Mouse (Mus musculus) forebrain, embryonic 15.5 days (tissue): Measurements from ENCODE around the gene Ccl5. TPM values are rescaled to one million over a fixed set of nuclear protein-coding genes. Genes with fewer than 3 reads are reported as not detected.

Experiments
- ATAC-seq: fragments of 200-750 bp; cut with Nextera tagmentation; replicated peaks from 2 replicates; pipeline ENCODE4 v1.8.0; 2017; ENCODE audit warnings: mild to moderate bottlenecking, moderate TSS enrichment, moderate library complexity
- H3K27ac ChIP-seq: fragments of 300-500 bp; sonication (generic); replicated peaks from 2 replicates; pipeline ENCODE4 v1.5.1; 2015; ENCODE audit warnings: mild to moderate bottlenecking, inconsistent platforms
- H3K27me3 ChIP-seq: fragments of 300-500 bp; sonication (generic); 2 replicates; pipeline ENCODE4 v1.6.1; 2015; ENCODE audit warnings: inconsistent platforms
- H3K36me3 ChIP-seq: fragments of 300-500 bp; sonication (generic); 2 replicates; pipeline ENCODE4 v1.6.1; 2015; ENCODE audit warnings: mild to moderate bottlenecking, inconsistent platforms
- H3K4me1 ChIP-seq: fragments of 300-500 bp; sonication (generic); 2 replicates; pipeline ENCODE4 v1.6.1; 2015; ENCODE audit warnings: inconsistent platforms
- H3K4me2 ChIP-seq: fragments of 300-500 bp; sonication (generic); replicated peaks from 2 replicates; pipeline ENCODE4 v1.6.1; 2015; ENCODE audit warnings: mild to moderate bottlenecking, inconsistent platforms
- H3K4me3 ChIP-seq: fragments of 300-500 bp; sonication (generic); 2 replicates; pipeline ENCODE4 v1.5.1; 2015; ENCODE audit warnings: mild to moderate bottlenecking, inconsistent platforms
- H3K9ac ChIP-seq: fragments of 300-500 bp; sonication (generic); replicated peaks from 2 replicates; pipeline ENCODE4 v1.6.1; 2015; ENCODE audit warnings: mild to moderate bottlenecking, inconsistent platforms
- H3K9me3 ChIP-seq: fragments of 300-500 bp; sonication (generic); 2 replicates; pipeline ENCODE4 v1.6.1; 2016; ENCODE audit warnings: inconsistent platforms
- WGBS: fragments of 180-500 bp; shearing (Covaris S2); methylation state at CpG from one replicate; pipeline ENCODE4 v1.1.7; 2015; ENCODE audit warnings: mixed read lengths; 5-methylcytosine and 5-hydroxymethylcytosine counted together
- polyA plus RNA-seq: library from polyadenylated mRNA; unstranded; fragments of >200 nt; fragmentation: Nextera tagmentation; extraction: Ambion mirVana; gene quantifications from 2 replicates; pipeline ENCODE4 v1.2.1, GENCODE M21; 2015

Ccl5 gene
- not detected in 2 replicates for polyA plus RNA-seq

- 86% methylated on average over 5 of the region's 5 CpGs for WGBS
- Histone ChIP-seq H3K9me3 (no peaks in the 10 kb centered on the region), H3K4me2 (no peak within 1 kb of the TSS), H3K27ac (no peak within 1 kb of the TSS), H3K4me1 (peaks cover 12% of the 10 kb centered on the region), H3K4me3 (no peak within 1 kb of the TSS), H3K27me3 (no peaks in the 10 kb centered on the region), H3K36me3 (no peaks in the 10 kb centered on the region), H3K9ac (no peak within 1 kb of the TSS)
- no peak for ATAC-seq
Measured at GRCm38 (mm10) chr11:83530360-83530759, at the start of gene Ccl5. Ccl5 (minus strand) TSS chr11:83530518.

- Histone ChIP-seq H3K9ac (no peak overlapping the region), H3K4me3 (no peak overlapping the region), H3K4me2 (no peak overlapping the region), H3K27ac (no peak overlapping the region), H3K4me1 (no peaks in the 10 kb centered on the region), H3K36me3 (no peaks in the 10 kb centered on the region), H3K27me3 (no peaks in the 10 kb centered on the region), H3K9me3 (no peaks in the 10 kb centered on the region)
- WGBS, result 82% methylated on average over 3 of the region's 3 CpGs
- ATAC-seq, result no peak
Measured at GRCm38 (mm10) chr11:83578999-83579398, 48.7 kb upstream of the Ccl5 start.

- H3K27ac ChIP-seq, result no peak within 1 kb of the TSS
- H3K27me3 ChIP-seq, result no peaks in the 10 kb centered on the region
- no peak within 1 kb of the TSS for H3K9ac ChIP-seq
- 56% methylated on average over 2 of the region's 2 CpGs for WGBS
- no peak for ATAC-seq
- no peaks in the 10 kb centered on the region for H3K9me3 ChIP-seq
- no peak within 1 kb of the TSS for H3K4me3 ChIP-seq
- no peaks in the 10 kb centered on the region for H3K4me1 ChIP-seq
- no peaks in the 10 kb centered on the region for H3K36me3 ChIP-seq
- no peak within 1 kb of the TSS for H3K4me2 ChIP-seq
Measured at GRCm38 (mm10) chr11:83578186-83578760, 48.0 kb upstream of the Ccl5 start, which contains the start of gene Ccl9. Ccl9 (minus strand) TSS chr11:83578636.

- Histone ChIP-seq H3K9ac (no peak overlapping the region), H3K9me3 (no peaks in the 10 kb centered on the region), H3K27me3 (no peaks in the 10 kb centered on the region), H3K4me3 (no peak overlapping the region), H3K4me1 (no peaks in the 10 kb centered on the region), H3K4me2 (no peak overlapping the region), H3K36me3 (no peaks in the 10 kb centered on the region), H3K27ac (no peak overlapping the region)
- 87% methylated on average over 4 of the region's 4 CpGs for WGBS
- no peak for ATAC-seq
Measured at GRCm38 (mm10) chr11:83576927-83577555, 46.7 kb upstream of the Ccl5 start.

GRCm38 (mm10) chr11:83572834-83573233 is 42.5 kb upstream of the Ccl5 start:
- no peak for ATAC-seq
- H3K4me2 ChIP-seq, result no peak overlapping the region
- H3K4me1 ChIP-seq, result no peaks in the 10 kb centered on the region
- no peak overlapping the region for H3K27ac ChIP-seq
- H3K9ac ChIP-seq, result no peak overlapping the region
- no peaks in the 10 kb centered on the region for H3K27me3 ChIP-seq
- H3K4me3 ChIP-seq, result no peak overlapping the region
- 74% methylated on average over 9 of the region's 9 CpGs for WGBS
- no peaks in the 10 kb centered on the region for H3K9me3 ChIP-seq
- no peaks in the 10 kb centered on the region for H3K36me3 ChIP-seq

- H3K9ac ChIP-seq, result no peak overlapping the region
- no peak overlapping the region for H3K4me3 ChIP-seq
- no peak overlapping the region for H3K4me2 ChIP-seq
- no peaks in the 10 kb centered on the region for H3K27me3 ChIP-seq
- H3K36me3 ChIP-seq, result no peaks in the 10 kb centered on the region
- 91% methylated on average over 8 of the region's 8 CpGs for WGBS
- no peaks in the 10 kb centered on the region for H3K4me1 ChIP-seq
- ATAC-seq, result no peak
- no peaks in the 10 kb centered on the region for H3K9me3 ChIP-seq
- H3K27ac ChIP-seq, result no peak overlapping the region
Measured at GRCm38 (mm10) chr11:83572223-83572622, 41.9 kb upstream of the Ccl5 start.

GRCm38 (mm10) chr11:83570189-83570588 is 39.9 kb upstream of the Ccl5 start:
- Histone ChIP-seq H3K27ac (no peak overlapping the region), H3K9me3 (no peaks in the 10 kb centered on the region), H3K4me3 (no peak overlapping the region), H3K9ac (no peak overlapping the region), H3K4me1 (no peaks in the 10 kb centered on the region), H3K36me3 (no peaks in the 10 kb centered on the region), H3K4me2 (no peak overlapping the region), H3K27me3 (no peaks in the 10 kb centered on the region)
- 88% methylated on average over 2 of the region's 2 CpGs for WGBS
- ATAC-seq, result no peak

GRCm38 (mm10) chr11:83569249-83569648 is 38.9 kb upstream of the Ccl5 start:
- no peaks in the 10 kb centered on the region for H3K36me3 ChIP-seq
- no peaks in the 10 kb centered on the region for H3K9me3 ChIP-seq
- H3K4me2 ChIP-seq, result no peak overlapping the region
- no peak for ATAC-seq
- 98% methylated on average over 7 of the region's 7 CpGs for WGBS
- H3K9ac ChIP-seq, result no peak overlapping the region
- no peak overlapping the region for H3K27ac ChIP-seq
- no peaks in the 10 kb centered on the region for H3K4me1 ChIP-seq
- no peaks in the 10 kb centered on the region for H3K27me3 ChIP-seq
- H3K4me3 ChIP-seq, result no peak overlapping the region

GRCm38 (mm10) chr11:83568786-83569185 is 38.5 kb upstream of the Ccl5 start:
- Histone ChIP-seq H3K36me3 (no peaks in the 10 kb centered on the region), H3K9me3 (no peaks in the 10 kb centered on the region), H3K27ac (no peak overlapping the region), H3K9ac (no peak overlapping the region), H3K4me2 (no peak overlapping the region), H3K4me3 (no peak overlapping the region), H3K27me3 (no peaks in the 10 kb centered on the region), H3K4me1 (no peaks in the 10 kb centered on the region)
- no peak for ATAC-seq
- WGBS, result 89% methylated on average over 3 of the region's 3 CpGs

- H3K4me2 ChIP-seq, result no peak overlapping the region
- no peaks in the 10 kb centered on the region for H3K27me3 ChIP-seq
- no peak overlapping the region for H3K4me3 ChIP-seq
- no peak overlapping the region for H3K9ac ChIP-seq
- no peaks in the 10 kb centered on the region for H3K36me3 ChIP-seq
- no peak overlapping the region for H3K27ac ChIP-seq
- ATAC-seq, result no peak
- no peaks in the 10 kb centered on the region for H3K4me1 ChIP-seq
- WGBS, result 95% methylated on average over 9 of the region's 9 CpGs
- no peaks in the 10 kb centered on the region for H3K9me3 ChIP-seq
Measured at GRCm38 (mm10) chr11:83568061-83568460, 37.7 kb upstream of the Ccl5 start.

GRCm38 (mm10) chr11:83567311-83567710 is 37.0 kb upstream of the Ccl5 start:
- H3K27me3 ChIP-seq, result no peaks in the 10 kb centered on the region
- H3K9me3 ChIP-seq, result no peaks in the 10 kb centered on the region
- no peak overlapping the region for H3K9ac ChIP-seq
- H3K4me1 ChIP-seq, result no peaks in the 10 kb centered on the region
- H3K36me3 ChIP-seq, result no peaks in the 10 kb centered on the region
- ATAC-seq, result no peak
- no peak overlapping the region for H3K27ac ChIP-seq
- 70% methylated on average over 7 of the region's 7 CpGs for WGBS
- no peak overlapping the region for H3K4me3 ChIP-seq
- H3K4me2 ChIP-seq, result no peak overlapping the region

- H3K36me3 ChIP-seq, result no peaks in the 10 kb centered on the region
- no peak overlapping the region for H3K4me2 ChIP-seq
- H3K9ac ChIP-seq, result no peak overlapping the region
- H3K27me3 ChIP-seq, result no peaks in the 10 kb centered on the region
- H3K9me3 ChIP-seq, result no peaks in the 10 kb centered on the region
- H3K4me1 ChIP-seq, result no peaks in the 10 kb centered on the region
- no peak overlapping the region for H3K27ac ChIP-seq
- H3K4me3 ChIP-seq, result no peak overlapping the region
- no peak for ATAC-seq
Measured at GRCm38 (mm10) chr11:83566617-83567016, 36.3 kb upstream of the Ccl5 start.

GRCm38 (mm10) chr11:83563754-83564153 is 33.4 kb upstream of the Ccl5 start:
- WGBS, result 85% methylated on average over 2 of the region's 2 CpGs
- H3K4me2 ChIP-seq, result no peak overlapping the region

More at GRCm38 (mm10) chr11:83563754-83564153, 33.4 kb upstream of the Ccl5 start:
- Histone ChIP-seq H3K4me1 (no peaks in the 10 kb centered on the region), H3K27me3 (no peaks in the 10 kb centered on the region), H3K9ac (no peak overlapping the region), H3K36me3 (no peaks in the 10 kb centered on the region), H3K27ac (no peak overlapping the region), H3K4me3 (no peak overlapping the region), H3K9me3 (no peaks in the 10 kb centered on the region)
- ATAC-seq, result no peak
